ENCODE assay signal across 19 mouse cellular contexts in genomic region chr7:114090231-114090630, GRCm38 (mm10).
"Had no signal": no experiment of that assay in that cellular context is flagged by ENCODE, and none has a peak within 500 bp of the region (broad histone marks: within the 10 kb centered on the region; RNA-seq: fewer than 3 reads in every experiment).

No protein-coding gene starts in this region.

- DNase-seq: lung, adult 18-20 months; lung, embryonic 14.5 days; lung, postnatal 10 days; retina, postnatal 1 day; right cerebral cortex, adult 18-20 months; right cerebral cortex, postnatal 25 days; right cerebral cortex, postnatal 4 days; spleen, adult 18-20 months; thymus, adult 2 months; thymus, postnatal 25 days; thymus, postnatal 4 days had no signal

- H3K27ac ChIP-seq: macrophage; midbrain, embryonic 13.5 days; midbrain, embryonic 15.5 days; neural tube, embryonic 13.5 days; neural tube, embryonic 15.5 days; stomach, embryonic 15.5 days; stomach, postnatal 0 days had no signal

- H3K4me3 ChIP-seq: megakaryocyte, embryonic 14.5 days; midbrain, embryonic 13.5 days; midbrain, embryonic 15.5 days; neural tube, embryonic 13.5 days; neural tube, embryonic 15.5 days; stomach, embryonic 15.5 days had no signal
